Mouse (Mus musculus) forebrain, postnatal 0 days (tissue): ENCODE results near the gene Dock1. TPM values are rescaled to one million over a fixed set of nuclear protein-coding genes. Genes with fewer than 3 reads are reported as not detected.
A peak's percentile ranks its signal among the peaks of the same experiment; 100 is the strongest.

Source experiments
- ATAC-seq: fragments of 200-750 bp; cut with Nextera tagmentation; 2 replicates; pipeline ENCODE4 v1.8.0; 2017; ENCODE audit warnings: mild to moderate bottlenecking, moderate library complexity
- DNase-seq: peaks from one replicate; pipeline ENCODE4 v3.0.0-alpha.2; 2015
- H3K27ac ChIP-seq: fragments of 300-500 bp; sonication (generic); 2 replicates; pipeline ENCODE4 v1.5.1; 2014; ENCODE audit warnings: low read depth, mild to moderate bottlenecking, antibody characterized with exemption, low read length, moderate library complexity, mixed read lengths
- H3K27me3 ChIP-seq: fragments of 300-500 bp; sonication (generic); 2 replicates; pipeline ENCODE4 v1.6.1; 2014; ENCODE audit warnings: mild to moderate bottlenecking, low read length, mixed read lengths; ENCODE audit not compliant: insufficient read depth
- H3K36me3 ChIP-seq: fragments of 300-500 bp; sonication (generic); 2 replicates; pipeline ENCODE4 v1.6.1; 2014; ENCODE audit warnings: mild to moderate bottlenecking, moderate library complexity; ENCODE audit not compliant: insufficient read depth
- H3K4me1 ChIP-seq: fragments of 300-500 bp; sonication (generic); 2 replicates; pipeline ENCODE4 v1.6.1; 2014; ENCODE audit warnings: antibody characterized with exemption; ENCODE audit not compliant: insufficient read depth
- H3K4me2 ChIP-seq: fragments of 300-500 bp; sonication (generic); 2 replicates; pipeline ENCODE4 v1.6.1; 2014; ENCODE audit warnings: low read depth, mild to moderate bottlenecking, moderate library complexity
- H3K4me3 ChIP-seq: fragments of 300-500 bp; sonication (generic); 2 replicates; pipeline ENCODE4 v1.5.1; 2014; ENCODE audit warnings: low read depth, low read length, mixed read lengths
- H3K9ac ChIP-seq: fragments of 300-500 bp; sonication (generic); 2 replicates; pipeline ENCODE4 v1.6.1; 2014; ENCODE audit warnings: mild to moderate bottlenecking
- H3K9me3 ChIP-seq: fragments of 300-500 bp; sonication (generic); 2 replicates; pipeline ENCODE4 v1.6.1; 2016; ENCODE audit warnings: low read length
- CTCF ChIP-seq: sonication (generic); IDR thresholded peaks from 2 replicates; pipeline ENCODE4 v1.5.1; 2016; ENCODE audit warnings: antibody characterized with exemption, control low read depth, low read depth
- WGBS: fragments of 180-500 bp; shearing (Covaris S2); extraction: QIAGEN DNeasy Blood & Tissue Kit; methylation state at CpG from one replicate; pipeline ENCODE4 v1.1.7; 2014; 5-methylcytosine and 5-hydroxymethylcytosine counted together
- polyA plus RNA-seq: library from polyadenylated mRNA; unstranded; fragments of >200 nt; fragmentation: Nextera tagmentation; extraction: Ambion mirVana; gene quantifications from 2 replicates; pipeline ENCODE4 v1.2.1, GENCODE M21; 2015
- total RNA-seq: library from RNA; depleted of rRNA; stranded (reverse); fragments of >200 nt; gene quantifications from 2 replicates; pipeline ENCODE4 v1.2.3, GENCODE M21; 2014

The Dock1 gene
- total and polyA plus RNA-seq, 2 experiments from 2014 or later = 5.5 to 12.6 TPM

GRCm38 (mm10) chr7:134794889-134795288, 124.4 kb downstream of the Dock1 start:
- no peaks in the 10 kb centered on the region for H3K36me3 ChIP-seq
- no peak for TF ChIP-seq CTCF
- H3K9me3 ChIP-seq = no peaks in the 10 kb centered on the region
- no peak overlapping the region for H3K4me3 ChIP-seq
- DNase-seq (no peak), ATAC-seq (no peak)
- H3K4me1 ChIP-seq = no peaks in the 10 kb centered on the region
- WGBS = 90% methylated on average over 3 of the region's 3 CpGs
- H3K27ac ChIP-seq = no peak overlapping the region
- no peak overlapping the region for H3K4me2 ChIP-seq
- H3K9ac ChIP-seq = no peak overlapping the region
- H3K27me3 ChIP-seq = no peaks in the 10 kb centered on the region

DNA sequence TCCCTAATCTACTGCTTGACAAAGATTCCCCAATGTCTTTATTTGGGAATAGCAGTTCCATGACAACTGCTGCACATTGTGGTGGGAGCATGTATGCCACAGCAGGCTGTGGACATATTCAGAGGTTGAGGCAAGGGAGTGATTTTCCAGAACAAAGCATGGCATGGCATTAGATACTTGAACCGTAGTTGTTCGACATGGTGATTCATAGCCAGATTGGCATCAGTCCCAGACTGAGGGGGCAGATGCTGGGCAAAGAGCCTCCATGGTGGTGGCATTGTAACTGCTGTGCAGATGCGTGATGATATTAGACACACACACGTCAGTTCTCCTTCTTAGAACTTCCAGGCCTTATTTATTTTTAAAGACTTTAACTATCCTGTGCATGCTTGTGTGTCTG, 129.6 kb downstream of the Dock1 start:
- H3K27ac ChIP-seq = no peak overlapping the region
- H3K36me3 ChIP-seq = no peaks in the 10 kb centered on the region
- no peaks in the 10 kb centered on the region for H3K9me3 ChIP-seq
- no peak for TF ChIP-seq CTCF
- ATAC-seq (peak; percentile 51; the same call in 1 of the 2 replicates), DNase-seq (peak; percentile 52)
- no peaks in the 10 kb centered on the region for H3K4me1 ChIP-seq
- H3K9ac ChIP-seq = no peak overlapping the region
- no peak overlapping the region for H3K4me2 ChIP-seq
- no peaks in the 10 kb centered on the region for H3K27me3 ChIP-seq
- 28% methylated on average over 4 of the region's 4 CpGs for WGBS
- H3K4me3 ChIP-seq = no peak overlapping the region

DNA sequence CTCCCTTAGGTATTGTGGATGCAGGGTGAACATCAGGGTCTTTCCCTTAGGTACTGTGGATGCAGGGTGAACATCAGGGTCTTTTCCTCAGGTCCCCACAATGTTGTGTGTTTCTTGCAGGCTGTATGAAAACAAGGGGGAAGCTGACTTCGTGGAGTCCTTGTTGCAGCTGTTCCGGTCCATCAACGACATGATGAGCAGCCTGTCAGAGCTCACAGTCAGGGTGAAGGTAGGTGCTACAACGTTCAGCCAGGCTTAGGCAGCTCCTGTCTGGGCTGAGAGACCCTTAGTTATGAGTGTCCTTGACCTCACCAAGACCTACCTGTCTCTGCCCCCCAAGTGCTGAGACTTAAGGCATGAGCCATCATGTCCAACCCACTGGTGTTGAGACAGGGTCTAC, 134.0 kb downstream of the Dock1 start:
- Histone ChIP-seq H3K36me3 (no peaks in the 10 kb centered on the region), H3K27ac (no peak overlapping the region), H3K4me2 (no peak overlapping the region), H3K4me3 (no peak overlapping the region), H3K27me3 (no peaks in the 10 kb centered on the region), H3K4me1 (no peaks in the 10 kb centered on the region; the same call in 1 of the 2 replicates), H3K9me3 (no peaks in the 10 kb centered on the region), H3K9ac (no peak overlapping the region)
- no peak for DNase-seq
- 91% methylated on average over 4 of the region's 4 CpGs for WGBS
- TF ChIP-seq CTCF = no peak
- no peak for ATAC-seq

GRCm38 (mm10) chr7:134806799-134807198, 136.3 kb downstream of the Dock1 start:
- no peaks in the 10 kb centered on the region for H3K36me3 ChIP-seq
- DNase-seq = peak; percentile 60
- no peaks in the 10 kb centered on the region for H3K9me3 ChIP-seq
- H3K27ac ChIP-seq = 0 out of 2 replicates have a peak overlapping the region, but pooled peaks have one; percentile 16
- 61% methylated on average over 6 of the region's 6 CpGs for WGBS
- ATAC-seq = peak; percentile 91
- H3K9ac ChIP-seq = no peak overlapping the region
- H3K4me2 ChIP-seq = no peak overlapping the region
- H3K27me3 ChIP-seq = no peaks in the 10 kb centered on the region
- peaks cover 5% of the 10 kb centered on the region; the same call in 1 of the 2 replicates for H3K4me1 ChIP-seq
- no peak for TF ChIP-seq CTCF
- H3K4me3 ChIP-seq = no peak overlapping the region

GRCm38 (mm10) chr7:134808406-134808805, 138.0 kb downstream of the Dock1 start:
- Histone ChIP-seq H3K36me3 (no peaks in the 10 kb centered on the region), H3K4me3 (no peak overlapping the region), H3K4me1 (peaks cover 5% of the 10 kb centered on the region; the same call in 1 of the 2 replicates), H3K9ac (no peak overlapping the region), H3K27ac (no peak overlapping the region), H3K9me3 (no peaks in the 10 kb centered on the region), H3K4me2 (no peak overlapping the region), H3K27me3 (no peaks in the 10 kb centered on the region)
- TF ChIP-seq CTCF = no peak
- DNase-seq = no peak
- no peak for ATAC-seq
- WGBS = 96% methylated on average over 2 of the region's 2 CpGs

GRCm38 (mm10) chr7:134809241-134809975, 139.0 kb downstream of the Dock1 start:
- no peak overlapping the region for H3K9ac ChIP-seq
- no peak overlapping the region for H3K4me2 ChIP-seq
- TF ChIP-seq CTCF = no peak
- 80% methylated on average over 6 of the region's 6 CpGs for WGBS
- no peaks in the 10 kb centered on the region for H3K36me3 ChIP-seq
- DNase-seq (peak; percentile 24), ATAC-seq (peak; percentile 44)
- peaks cover 5% of the 10 kb centered on the region; the same call in 1 of the 2 replicates for H3K4me1 ChIP-seq
- no peak overlapping the region for H3K27ac ChIP-seq
- H3K4me3 ChIP-seq = no peak overlapping the region
- no peaks in the 10 kb centered on the region for H3K27me3 ChIP-seq
- H3K9me3 ChIP-seq = no peaks in the 10 kb centered on the region

- ATAC-seq = no peak
- Histone ChIP-seq H3K4me2 (no peak overlapping the region), H3K9ac (no peak overlapping the region), H3K27ac (no peak overlapping the region), H3K9me3 (no peaks in the 10 kb centered on the region), H3K27me3 (no peaks in the 10 kb centered on the region), H3K4me3 (no peak overlapping the region), H3K36me3 (no peaks in the 10 kb centered on the region), H3K4me1 (0 out of 2 replicates have a peak, but pooled peaks cover 5% of the 10 kb centered on the region)
- TF ChIP-seq CTCF = no peak
- DNase-seq = no peak
- WGBS = 98% methylated on average over 5 of the region's 5 CpGs
Observed at GRCm38 (mm10) chr7:134818471-134818870, 148.0 kb downstream of the Dock1 start.
